Mouse (Mus musculus): ENCODE measurements around the gene Csde1. TPM values are rescaled to one million over a fixed set of nuclear protein-coding genes. Genes with fewer than 3 reads are reported as not detected.

Csde1 gene
- 536 TPM for polyA plus RNA-seq (2017; shearing (Covaris generic))

GRCm38 (mm10) chr3:103020249-103020942, at the start of gene Csde1:
Gene Csde1, plus strand, starts transcription at chr3:103020426.

GRCm38 (mm10) chr3:102995605-102996321, 24.5 kb upstream of the Csde1 start, which contains the start of gene Sike1:
Gene Sike1, plus strand, starts transcription at chr3:102995708.

GRCm38 (mm10) chr3:103058207-103059157, 38.3 kb downstream of the Csde1 start, which contains the start of gene Nras:
Gene Nras, plus strand, starts transcription at chr3:103058285.

GRCm38 (mm10) chr3:103073771-103074170, 53.5 kb downstream of the Csde1 start, which contains the start of gene Ampd1:
Gene Ampd1, plus strand, starts transcription at chr3:103074014.

GRCm38 (mm10) chr3:103102454-103103390, 82.5 kb downstream of the Csde1 start, which contains the start of gene Dennd2c:
Gene Dennd2c, plus strand, starts transcription at chr3:103102604.

Other genes starting within 250 kb of the Csde1 start
- gene Tshb, start 237.7 kb upstream of the Csde1 start, polyA plus RNA-seq (2017; shearing (Covaris generic)): 0.28 TPM
- not detected for gene Sycp1, start 84.3 kb upstream of the Csde1 start, polyA plus RNA-seq (2017; shearing (Covaris generic))
- gene Nr1h5, start 56.3 kb upstream of the Csde1 start, polyA plus RNA-seq (2017; shearing (Covaris generic)): not detected
- 90.7 TPM for gene Sike1, start 24.7 kb upstream of the Csde1 start, polyA plus RNA-seq (2017; shearing (Covaris generic))
- gene Nras, start 37.9 kb downstream of the Csde1 start, polyA plus RNA-seq (2017; shearing (Covaris generic)): 48.7 TPM
- gene Ampd1, start 53.6 kb downstream of the Csde1 start, polyA plus RNA-seq (2017; shearing (Covaris generic)): not detected
- 0.80 TPM for gene Dennd2c, start 82.2 kb downstream of the Csde1 start, polyA plus RNA-seq (2017; shearing (Covaris generic))
- 138 TPM for gene Bcas2, start 151.2 kb downstream of the Csde1 start, polyA plus RNA-seq (2017; shearing (Covaris generic))